Mouse (Mus musculus): Measurements from ENCODE around the gene Rdh8. TPM values are rescaled to one million over a fixed set of nuclear protein-coding genes. Genes with fewer than 3 reads are reported as not detected.
"Not testable (repeated sequence)": the region's sequence is repeated elsewhere in the genome, so short reads cannot be mapped to it uniquely, and the experiment has no call there.

Gene Rdh8
- total RNA-seq, 2 experiments from 2014 or later, result not detected

DNA sequence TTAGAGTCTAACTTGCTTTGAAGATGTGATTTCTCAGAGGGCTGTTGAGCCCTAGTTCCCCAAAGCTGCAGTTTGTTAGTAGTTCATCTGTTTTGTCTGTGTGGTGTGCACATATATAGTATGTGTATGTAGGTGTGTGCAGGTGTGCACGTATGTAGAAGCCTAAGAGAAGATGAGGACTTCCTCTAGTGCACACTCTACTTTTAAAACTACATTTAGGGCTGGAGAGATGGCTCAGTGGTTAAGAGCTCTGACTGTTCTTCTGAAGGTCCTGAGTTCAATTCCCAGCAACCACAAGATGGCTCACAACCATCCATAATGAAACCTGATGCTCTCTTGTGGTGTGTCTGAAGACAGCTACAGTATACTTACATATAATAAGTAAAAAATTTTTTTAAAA lies 16.6 kb downstream of the Rdh8 start:
- DNase-seq (ENCODE audit: low spot score), result no peak
- intact Hi-C loops (cut with DNase I), result loop anchor here (5.0 kb wide), 1 partner anchor 173 kb away; no protein-coding TSS in a partner anchor

DNA sequence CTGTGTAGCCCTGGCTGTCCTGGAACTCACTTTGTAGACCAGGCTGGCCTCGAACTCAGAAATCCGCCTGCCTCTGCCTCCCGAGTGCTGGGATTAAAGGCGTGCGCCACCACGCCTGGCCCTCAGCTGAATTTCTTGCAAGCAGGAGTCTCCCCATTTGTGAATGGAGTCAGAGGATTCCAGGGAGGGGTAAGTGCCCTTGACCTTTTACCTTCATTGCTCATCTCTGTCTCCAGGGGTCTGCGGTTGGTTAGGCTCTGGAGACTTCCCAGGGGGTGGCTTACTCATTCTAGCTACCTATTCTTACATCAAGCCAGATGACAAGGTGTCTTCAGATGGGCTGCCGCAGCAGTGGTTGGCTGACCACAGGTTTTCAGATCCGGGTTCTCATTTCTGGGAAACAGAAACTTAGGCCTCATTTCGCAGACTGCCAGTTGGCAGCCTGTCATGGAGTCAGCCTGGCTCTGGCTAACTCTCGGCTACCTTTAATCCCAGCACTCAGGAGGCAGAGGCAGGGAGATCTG lies 17.2 kb downstream of the Rdh8 start:
- intact Hi-C loops (cut with DNase I); DNase-seq (ENCODE audit: low spot score): not testable (repeated sequence)

DNA sequence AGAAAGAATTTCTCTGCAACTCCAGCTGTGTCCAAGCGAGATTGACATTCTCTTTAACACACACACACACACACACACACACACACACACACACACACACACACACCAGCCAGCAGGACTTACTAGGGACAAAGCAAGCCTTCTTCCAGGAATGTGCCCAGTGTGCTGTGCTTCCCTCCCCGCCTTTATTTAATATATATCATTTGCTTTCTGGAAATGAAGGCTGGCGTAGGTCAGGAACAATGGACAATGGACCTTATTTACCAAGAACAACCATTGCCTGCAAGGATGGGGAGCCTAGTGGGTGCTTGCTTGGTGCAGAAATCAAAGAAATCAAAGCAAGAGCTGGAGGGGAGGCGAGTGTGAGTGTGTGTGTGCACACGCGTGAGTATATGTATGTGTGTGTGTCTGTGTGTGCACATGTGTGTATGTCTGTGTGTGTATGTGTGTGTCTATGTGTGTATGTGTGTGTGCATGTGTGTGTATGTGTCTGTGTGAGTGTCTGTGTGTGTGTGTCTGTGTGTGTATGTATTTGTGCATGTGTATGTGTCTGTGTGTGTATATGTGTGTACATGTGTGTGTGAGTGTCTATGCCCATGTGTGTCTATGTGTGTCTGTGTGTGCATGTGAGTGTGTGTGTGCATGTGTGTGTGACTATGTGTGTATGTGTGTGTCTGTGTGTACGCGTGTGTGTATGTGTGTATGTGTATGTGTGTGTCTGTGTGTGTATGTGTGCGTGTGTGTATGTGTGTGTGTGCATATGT lies 19.1 kb downstream of the Rdh8 start:
- intact Hi-C loops (cut with DNase I), result no loop called here
- DNase-seq (ENCODE audit: low spot score), result no peak

DNA sequence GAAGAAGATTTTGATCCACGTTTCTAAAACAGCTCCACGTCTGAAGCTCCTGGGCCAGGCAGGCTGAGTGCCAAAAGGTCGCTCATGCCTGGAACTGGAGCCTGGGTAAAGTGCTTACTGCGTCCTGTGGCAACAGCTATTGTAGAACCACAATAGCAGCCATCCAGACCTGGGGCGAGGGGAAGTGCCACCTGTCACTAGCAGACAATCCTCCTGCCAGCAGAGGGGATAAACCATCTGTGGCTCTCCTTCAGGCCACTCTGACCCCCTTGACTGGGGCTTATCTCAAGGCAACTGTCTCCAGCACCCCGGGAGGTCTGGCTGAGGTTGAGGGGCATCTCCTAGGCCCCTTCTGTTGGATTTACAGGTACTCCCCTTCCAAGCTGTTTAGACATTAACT lies 20.6 kb downstream of the Rdh8 start:
- DNase-seq (ENCODE audit: low spot score), result no peak
- intact Hi-C loops (cut with DNase I), result no loop called here

DNA sequence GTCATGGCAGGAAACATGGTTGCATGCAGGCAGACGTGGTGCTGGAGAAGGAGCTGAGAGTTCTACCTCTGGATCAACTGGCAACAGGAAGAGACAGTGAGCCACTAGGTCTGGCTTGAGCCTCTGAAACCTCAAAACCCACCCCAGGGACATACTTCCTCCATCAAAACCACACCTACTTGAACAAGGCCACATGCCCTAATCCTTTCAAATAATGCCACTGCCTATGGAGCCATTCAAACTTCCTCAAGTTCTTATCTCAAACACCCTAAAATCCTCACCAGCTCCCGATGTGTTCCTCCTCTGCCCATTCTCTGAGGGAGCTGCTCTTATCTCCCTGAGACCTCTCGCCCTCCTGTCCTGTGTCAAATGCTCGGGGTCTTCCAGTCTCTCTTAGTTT lies 23.9 kb downstream of the Rdh8 start:
- intact Hi-C loops (cut with DNase I), result no loop called here
- DNase-seq (ENCODE audit: low spot score), result no peak

DNA sequence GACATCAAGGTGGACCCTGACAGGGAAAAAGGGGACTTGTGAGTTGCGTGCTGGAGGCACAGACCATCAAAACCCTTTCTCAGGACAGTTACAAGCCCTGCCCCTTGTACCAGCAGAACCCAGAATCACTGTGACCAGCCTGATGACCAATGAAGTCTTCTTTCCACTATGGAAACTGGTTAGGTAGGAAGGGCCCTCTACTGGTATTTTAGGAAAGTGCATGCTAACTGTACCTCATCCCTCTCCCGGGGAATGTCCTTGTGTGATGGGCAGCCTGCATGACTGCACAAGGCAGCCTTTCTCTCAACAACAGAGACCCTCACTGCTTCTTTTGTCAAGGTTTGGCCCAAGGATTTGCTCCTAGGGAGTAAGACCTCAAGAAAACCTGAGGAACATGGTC lies 24.4 kb downstream of the Rdh8 start:
- DNase-seq (ENCODE audit: low spot score), result no peak
- intact Hi-C loops (cut with DNase I), result no loop called here

DNA sequence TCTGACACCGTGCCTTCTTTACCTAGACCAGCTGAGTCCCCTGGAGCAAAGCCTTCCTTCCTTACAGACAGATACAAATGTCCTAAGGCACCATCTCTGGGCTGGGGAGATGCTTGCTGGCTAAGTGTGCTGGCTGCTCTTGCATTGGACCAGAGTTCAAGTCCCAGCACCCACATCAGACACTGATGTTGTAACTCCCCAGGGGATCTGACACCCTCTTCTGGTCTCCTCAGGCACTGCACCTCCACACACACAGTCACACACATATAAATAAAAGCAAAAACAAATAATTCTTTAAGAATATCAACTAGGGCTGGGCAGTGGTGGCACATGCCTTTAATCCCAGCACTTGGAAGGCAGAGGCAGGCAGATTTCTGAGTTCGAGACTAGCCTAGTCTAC lies 31.9 kb downstream of the Rdh8 start:
- intact Hi-C loops (cut with DNase I), result no loop called here
- DNase-seq (ENCODE audit: low spot score), result no peak

DNA sequence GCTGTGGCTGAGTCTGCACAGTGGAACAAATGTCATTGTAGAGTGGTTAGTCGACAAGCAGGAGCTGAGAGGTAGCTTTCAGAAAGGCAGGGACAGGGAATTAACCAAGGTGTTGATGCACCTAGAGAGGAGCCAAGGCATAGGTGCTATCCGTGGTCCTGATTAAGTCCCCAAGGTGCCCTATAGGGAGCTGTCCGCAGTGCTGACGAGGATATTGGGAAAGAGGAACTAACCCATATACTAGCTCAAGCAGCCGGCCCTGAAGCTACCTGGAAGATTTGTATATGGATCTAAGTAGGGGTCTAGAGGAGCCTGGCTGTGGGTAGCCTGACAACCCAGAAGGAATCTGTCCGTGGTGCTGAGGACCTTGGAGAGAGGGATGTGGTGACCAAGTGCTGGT lies 38.8 kb downstream of the Rdh8 start:
- intact Hi-C loops (cut with DNase I), result no loop called here

DNA sequence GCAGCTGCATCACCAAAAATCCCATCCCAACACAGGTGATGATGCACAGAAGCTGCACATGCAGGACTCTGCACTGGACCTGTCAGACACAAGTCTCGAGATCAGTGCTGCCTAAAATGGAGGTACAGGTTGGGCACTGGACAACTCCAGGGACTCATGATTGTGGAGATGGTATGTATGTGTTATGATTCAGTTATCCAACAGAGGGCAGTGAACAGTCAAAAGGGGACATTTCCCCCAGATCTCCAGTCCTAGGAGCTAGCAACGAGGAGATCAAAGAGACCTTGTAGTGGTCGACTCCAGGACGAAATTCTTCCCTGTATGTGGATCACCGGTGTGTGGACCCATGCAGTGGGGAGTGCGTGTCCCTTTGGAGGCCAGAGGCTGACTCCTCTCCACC lies 41.6 kb downstream of the Rdh8 start:
- intact Hi-C loops (cut with DNase I), result no loop called here

More for the DNA sequence above, 38.8 kb downstream of the Rdh8 start:
- no peak for DNase-seq (ENCODE audit: low spot score)

DNA sequence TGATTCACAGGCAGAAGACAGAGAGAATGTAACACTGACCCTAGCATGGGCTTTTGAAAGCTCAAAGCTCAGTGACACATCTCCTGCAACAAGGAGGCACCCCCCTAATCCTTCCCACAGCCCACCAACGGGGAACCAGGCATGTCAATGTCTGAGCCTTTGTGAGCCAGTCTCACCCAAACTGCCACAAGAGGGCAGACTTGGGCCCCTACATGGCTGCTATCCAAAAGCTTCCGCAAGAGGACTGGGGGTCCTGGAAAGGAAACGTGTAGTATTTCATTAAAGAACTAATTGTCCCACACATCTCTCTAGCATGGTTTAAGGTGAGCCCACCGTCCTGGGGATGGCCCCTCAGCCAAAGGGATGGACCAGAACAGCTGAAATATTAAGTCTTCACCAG lies 43.5 kb downstream of the Rdh8 start:
- DNase-seq (ENCODE audit: low spot score), result no peak
- intact Hi-C loops (cut with DNase I), result no loop called here

More for the DNA sequence above, 41.6 kb downstream of the Rdh8 start:
- no peak for DNase-seq (ENCODE audit: low spot score)

DNA sequence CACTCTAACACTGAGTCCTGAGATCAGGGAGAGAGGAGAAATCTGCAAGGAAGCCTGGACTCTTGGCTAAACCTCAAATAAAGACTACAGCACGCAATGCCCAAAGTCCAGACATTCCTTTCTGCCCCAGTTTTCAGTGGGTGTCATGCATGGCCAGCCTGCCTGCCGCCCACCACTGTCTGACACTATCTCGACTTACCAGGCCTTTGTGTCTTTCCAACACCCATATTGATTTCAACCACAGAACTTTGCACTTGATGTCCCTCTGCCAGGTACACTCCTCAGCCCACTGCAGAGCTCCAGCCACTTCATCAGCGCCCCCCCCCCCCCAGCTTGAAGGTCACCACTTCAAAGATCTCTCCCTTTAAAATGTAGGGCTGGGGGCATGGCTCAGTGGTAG lies 43.9 kb downstream of the Rdh8 start:
- no peak for DNase-seq (ENCODE audit: low spot score)
- intact Hi-C loops (cut with DNase I), result no loop called here

DNA sequence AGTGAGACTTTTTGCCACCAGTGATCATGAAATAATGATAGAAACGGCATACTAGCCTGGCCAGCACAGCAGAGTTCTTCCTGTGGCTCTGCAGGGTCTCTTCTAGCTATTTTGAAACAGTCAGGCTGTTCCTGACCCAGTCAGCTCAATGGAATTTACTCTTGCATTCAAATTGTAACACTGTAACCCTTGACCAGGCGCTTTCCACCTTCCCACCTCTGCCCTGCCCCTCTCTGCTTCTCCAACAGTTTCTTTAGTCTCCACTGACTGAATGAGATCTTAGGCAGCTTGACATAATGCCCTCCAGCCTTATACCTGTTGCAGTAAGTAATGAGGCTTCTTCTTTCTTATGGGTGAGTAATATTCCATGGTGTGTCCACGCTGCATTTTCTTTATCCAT lies 48.6 kb downstream of the Rdh8 start:
- intact Hi-C loops (cut with DNase I), result no loop called here
- no peak for DNase-seq (ENCODE audit: low spot score)

DNA sequence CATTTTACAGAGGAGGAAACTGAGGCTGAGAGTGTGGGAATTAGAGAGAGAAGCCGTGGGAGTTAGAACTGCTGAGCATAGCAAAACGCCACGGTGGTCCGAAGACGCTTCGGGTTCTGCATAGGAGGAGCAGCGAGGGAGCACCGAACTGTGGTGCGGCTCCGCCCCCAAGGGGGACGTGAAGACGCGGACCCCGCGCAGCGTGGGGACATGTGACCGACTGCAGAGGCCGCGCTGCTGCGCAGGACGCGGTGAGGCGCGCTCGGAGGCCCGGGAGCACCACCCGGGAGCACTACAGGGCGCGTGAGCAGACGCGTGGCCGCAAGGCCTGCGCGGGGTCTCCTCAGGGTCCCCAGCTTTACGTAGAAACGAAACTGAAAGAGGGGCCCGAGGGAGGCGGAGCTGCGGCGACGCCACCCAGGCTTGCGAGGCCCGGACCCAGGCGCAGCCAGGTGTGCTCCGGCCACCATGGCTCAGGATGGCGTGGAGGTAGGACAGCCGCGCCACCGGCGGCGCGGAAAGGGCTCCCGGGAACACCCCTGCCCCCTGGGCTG lies 50.2 kb downstream of the Rdh8 start, which contains the start of gene A230050P20Rik:
Gene A230050P20Rik (plus strand): TSS at position 195 of the 554 bp plus-strand sequence.
- DNase-seq (ENCODE audit: low spot score), result no peak
- intact Hi-C loops (cut with DNase I), result no loop called here

DNA sequence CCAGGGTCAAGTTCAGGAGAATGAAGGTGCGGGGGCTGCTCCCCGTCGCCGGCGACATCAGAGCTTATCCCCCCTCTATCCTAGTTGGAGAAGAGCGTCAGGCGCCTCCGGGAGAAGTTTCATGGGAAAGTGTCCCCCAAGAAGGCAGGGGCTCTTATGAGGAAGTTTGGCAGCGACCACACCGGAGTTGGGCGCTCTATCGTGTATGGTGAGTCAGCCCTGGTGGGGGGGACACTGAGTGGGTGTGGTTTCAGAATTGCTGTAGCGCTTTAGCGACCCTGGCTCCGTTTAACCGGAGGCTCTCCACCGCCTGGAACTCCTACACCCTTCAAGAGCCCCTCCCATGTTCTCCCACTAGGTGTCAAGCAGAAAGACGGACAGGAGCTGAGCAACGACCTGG lies 50.9 kb downstream of the Rdh8 start:
- intact Hi-C loops (cut with DNase I), result no loop called here
- no peak for DNase-seq (ENCODE audit: low spot score)

DNA sequence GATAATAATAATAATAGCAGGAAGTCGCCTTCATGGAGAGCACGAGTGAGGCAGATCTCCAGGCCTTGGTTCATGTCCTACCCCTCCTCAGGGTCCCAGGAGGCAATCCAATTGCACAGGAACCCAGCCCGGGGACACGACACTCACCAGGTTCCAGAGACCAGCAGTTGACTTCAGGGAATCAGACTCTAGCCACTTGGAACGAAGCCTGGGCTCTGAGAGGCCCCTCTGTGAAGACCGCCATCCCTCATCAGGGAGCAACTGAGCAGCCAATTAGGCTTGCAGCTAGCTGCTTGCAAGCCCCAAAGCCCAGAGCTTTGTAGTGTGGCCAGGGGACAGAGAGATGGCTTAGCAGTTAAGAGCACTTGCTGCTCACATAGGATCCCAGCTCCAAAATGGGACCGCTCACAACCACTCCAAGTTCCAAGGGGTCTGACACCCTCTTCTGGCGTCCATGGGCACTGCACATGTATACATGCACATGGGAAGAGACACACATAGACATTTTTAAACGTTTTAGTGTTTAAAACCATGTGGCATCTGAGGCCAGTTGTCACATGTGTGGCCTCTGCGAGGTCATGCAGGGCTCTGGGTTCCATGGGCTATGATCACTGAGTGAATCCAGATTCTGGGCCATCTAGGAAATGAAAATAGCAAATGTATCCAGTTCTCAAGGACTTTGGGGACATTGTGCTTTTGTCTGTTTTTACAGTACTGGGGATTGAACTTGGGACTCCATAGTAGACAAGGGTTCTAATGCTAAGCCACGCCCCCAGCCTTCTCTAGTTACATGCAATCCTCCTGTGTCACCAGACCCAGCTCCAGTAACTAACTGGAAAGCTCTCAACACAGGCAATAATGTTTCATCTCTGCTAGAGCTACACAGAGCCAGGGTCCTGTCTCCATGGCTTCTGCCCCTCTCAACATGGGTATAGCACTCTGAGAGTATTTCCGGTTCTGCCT lies 52.2 kb downstream of the Rdh8 start:
- no peak for DNase-seq (ENCODE audit: low spot score)
- intact Hi-C loops (cut with DNase I), result no loop called here

DNA sequence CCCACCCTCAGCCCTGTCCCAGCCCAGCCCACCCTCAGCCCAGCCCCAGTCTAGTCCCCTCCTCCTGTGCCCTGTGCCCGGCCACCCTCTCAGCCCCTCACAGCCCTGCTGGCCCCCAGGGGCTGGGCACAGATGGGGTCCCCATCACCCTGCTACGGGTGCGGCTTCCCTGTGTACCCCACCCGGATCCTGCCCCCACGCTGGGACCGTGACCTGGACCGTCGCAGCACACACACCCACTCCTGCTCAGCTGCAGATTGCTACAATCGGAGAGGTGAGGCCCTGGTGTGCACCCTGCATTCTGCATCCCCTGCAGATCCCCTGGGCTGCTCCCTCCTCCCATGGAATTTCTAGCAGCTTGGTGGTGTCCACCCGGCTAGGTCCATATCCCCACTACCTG lies 54.7 kb downstream of the Rdh8 start:
- no peak for DNase-seq (ENCODE audit: low spot score)
- intact Hi-C loops (cut with DNase I), result no loop called here

DNA sequence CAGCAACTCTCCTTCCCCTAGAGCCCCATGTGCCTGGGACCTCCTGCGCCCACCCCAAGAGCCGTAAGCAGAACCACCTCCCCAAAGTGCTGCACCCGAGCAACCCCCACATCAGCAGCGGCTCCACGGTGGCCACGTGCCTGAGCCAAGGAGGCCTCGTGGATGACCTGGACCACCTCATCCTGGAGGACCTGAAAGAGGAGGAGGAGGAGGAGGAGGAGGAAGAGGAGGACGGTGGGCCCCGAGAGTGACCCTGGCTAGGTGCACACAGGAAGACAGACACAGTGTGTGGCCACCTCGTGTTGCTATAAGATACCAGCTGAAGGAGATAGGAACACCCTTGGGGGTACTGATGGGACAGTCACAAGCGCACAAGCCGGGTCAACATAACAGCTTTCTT lies 55.2 kb downstream of the Rdh8 start:
- no peak for DNase-seq (ENCODE audit: low spot score)
- intact Hi-C loops (cut with DNase I), result no loop called here

DNA sequence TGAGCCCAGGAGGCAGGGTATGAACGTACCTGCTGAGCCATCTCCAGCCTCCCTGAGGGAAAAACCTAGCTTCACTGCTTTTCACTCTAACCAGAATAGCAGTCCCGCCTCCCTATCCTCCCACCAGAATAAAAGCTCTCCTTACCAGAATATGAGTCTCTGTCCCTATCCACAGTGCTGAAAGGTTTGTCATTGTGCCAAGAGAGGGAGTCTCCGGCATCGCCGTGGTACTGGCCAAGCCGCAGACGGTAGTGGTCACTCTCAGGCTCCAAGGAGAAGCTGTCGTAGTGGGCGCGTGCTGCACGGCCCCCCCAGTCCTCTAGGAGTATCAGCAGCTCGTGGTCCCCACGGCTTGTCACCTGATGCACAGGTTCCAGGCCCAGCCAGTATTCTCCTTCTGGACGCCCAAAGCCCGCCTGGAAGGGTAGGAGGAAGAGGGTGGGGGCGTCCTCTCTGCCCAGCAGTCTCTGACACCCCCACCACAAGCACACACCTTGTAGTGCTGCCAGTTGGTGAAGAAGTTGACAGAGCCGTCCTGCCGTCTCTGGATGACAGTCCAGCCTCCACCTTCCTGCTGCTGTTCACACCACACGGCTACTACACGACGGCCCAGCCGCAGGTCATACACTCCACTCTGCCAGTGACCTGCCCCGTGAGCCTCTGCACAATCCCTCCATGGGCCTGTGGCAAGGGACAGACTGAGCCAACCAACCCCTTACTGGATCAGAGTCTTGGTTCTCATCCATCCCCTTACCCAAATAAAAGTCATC lies 56.9 kb downstream of the Rdh8 start:
- intact Hi-C loops (cut with DNase I), result no loop called here

More for the DNA sequence above, 56.9 kb downstream of the Rdh8 start:
- no peak for DNase-seq (ENCODE audit: low spot score)

Data from heart, postnatal 25 days (tissue).